Mouse (Mus musculus): ENCODE results near the gene Asns. TPM values are rescaled to one million over a fixed set of nuclear protein-coding genes. Genes with fewer than 3 reads are reported as not detected.
A peak's percentile ranks its signal among the peaks of the same experiment; 100 is the strongest.

Gene Asns
- polyA plus RNA-seq (2012; fragmentation: generic; extraction: Trizol) = 122 TPM
- long read RNA-seq, experiment 1, transcript Asns-201 (12 exons, 2,001 nt) = major isoform, 88 of 119 reads
- long read RNA-seq, experiment 1, partial matches to known transcripts = 11 of 119 reads
- long read RNA-seq, experiment 1, other reads (novel, unspliced or antisense) = 20 of 119 reads
- long read RNA-seq, experiment 2, transcript Asns-201 (12 exons, 2,001 nt) = major isoform, 775 of 840 reads
- long read RNA-seq, experiment 2, partial matches to known transcripts = 7 of 840 reads
- long read RNA-seq, experiment 2, other reads (novel, unspliced or antisense) = 58 of 840 reads

DNA sequence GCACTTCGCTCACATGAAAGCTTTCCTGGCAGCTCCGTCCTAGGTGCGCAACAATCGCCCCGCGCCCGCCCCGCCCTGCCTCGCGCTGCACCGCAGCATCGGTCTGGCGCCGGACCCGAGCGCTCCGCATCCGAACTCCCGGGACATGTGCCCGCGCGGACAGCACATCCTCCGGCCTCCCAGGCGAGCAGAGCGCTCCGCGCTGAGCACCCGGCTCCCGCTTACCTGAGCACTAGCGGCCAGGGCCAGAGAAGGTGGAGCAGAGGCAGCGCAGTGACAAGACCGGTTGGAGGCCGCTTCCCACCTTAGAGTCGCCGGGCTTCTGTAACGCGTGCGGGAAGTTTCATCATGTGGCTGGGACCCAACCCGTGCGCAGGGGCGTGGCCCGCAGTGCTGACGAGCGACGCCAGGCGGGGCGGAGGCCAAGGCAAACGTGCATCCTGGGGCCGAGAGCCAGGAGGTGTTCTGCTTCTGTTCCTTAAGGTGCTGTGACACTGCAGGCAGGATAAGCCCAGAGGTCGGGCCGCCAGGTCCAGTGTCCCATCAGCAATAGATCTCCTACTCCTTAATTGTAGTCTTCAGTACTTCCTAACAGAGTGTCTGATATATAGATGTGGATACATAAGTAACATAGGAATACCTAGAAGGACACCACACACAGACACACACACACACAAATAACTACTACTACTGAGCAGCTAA lies at the start of gene Asns:
Gene Asns, minus strand, starts transcription at position 371 of the 702 bp plus-strand sequence.
- no peaks in the 10 kb centered on the region for H3K36me3 ChIP-seq (ENCODE audit: control insufficient read depth, insufficient read depth)
- peak within 1 kb of the TSS; percentile 66 for H3ac ChIP-seq (ENCODE audit: control insufficient read depth, insufficient read length, low read depth)
- peak within 1 kb of the TSS; percentile 75 for H3K4me3 ChIP-seq (ENCODE audit: insufficient read depth, poor library complexity, severe bottlenecking)
- H3K27me3 ChIP-seq (ENCODE audit: control insufficient read depth, insufficient read depth, insufficient read length) = no peaks in the 10 kb centered on the region
- H3K79me3 ChIP-seq (ENCODE audit: low read depth) = peaks cover 43% of the 10 kb centered on the region
- TF ChIP-seq USF1 (IDR thresholded peaks at IDR 0.05; ENCODE audit: low read depth) = no peak
- TF ChIP-seq CTCF (IDR thresholded peaks at IDR 0.05; ENCODE audit: control insufficient read depth, insufficient read depth, insufficient read length) = peak; percentile 33
- peak; percentile 40 for TF ChIP-seq CEBPB (IDR thresholded peaks at IDR 0.05; ENCODE audit: low read depth)
- H3K79me2 ChIP-seq (ENCODE audit: control insufficient read depth, insufficient read depth) = peaks cover 49% of the 10 kb centered on the region

- Histone ChIP-seq H3K79me3 (ENCODE audit: low read depth) (no peaks in the 10 kb centered on the region), H3K79me2 (ENCODE audit: control insufficient read depth, insufficient read depth) (no peaks in the 10 kb centered on the region), H3K36me3 (ENCODE audit: control insufficient read depth, insufficient read depth) (no peaks in the 10 kb centered on the region), H3ac (ENCODE audit: control insufficient read depth, insufficient read length, low read depth) (no peak overlapping the region), H3K4me3 (ENCODE audit: insufficient read depth, poor library complexity, severe bottlenecking) (no peak overlapping the region), H3K27me3 (ENCODE audit: control insufficient read depth, insufficient read depth, insufficient read length) (no peaks in the 10 kb centered on the region)
- no peak for TF ChIP-seq USF1 (IDR thresholded peaks at IDR 0.05; ENCODE audit: low read depth)
- TF ChIP-seq FOSL1 (IDR thresholded peaks at IDR 0.05; ENCODE audit: insufficient read depth, low read length, poor library complexity, severe bottlenecking) = no peak
- no peak for TF ChIP-seq MYOG (IDR thresholded peaks at IDR 0.05; ENCODE audit: control insufficient read depth, extremely low read depth, insufficient read length)
- no peak for TF ChIP-seq CEBPB (IDR thresholded peaks at IDR 0.05; ENCODE audit: low read depth)
- no peak for TF ChIP-seq MYOD1 (IDR thresholded peaks at IDR 0.05; ENCODE audit: control insufficient read depth, insufficient read length, low read depth)
- TF ChIP-seq CTCF (IDR thresholded peaks at IDR 0.05; ENCODE audit: control insufficient read depth, insufficient read depth, insufficient read length) = no peak
- TF ChIP-seq MAX (IDR thresholded peaks at IDR 0.05) = no peak
Measured at GRCm38 (mm10) chr6:7741721-7742120, 48.7 kb upstream of the Asns start.

GRCm38 (mm10) chr6:7737842-7738241 lies 44.8 kb upstream of the Asns start:
- Histone ChIP-seq H3ac (ENCODE audit: control insufficient read depth, insufficient read length, low read depth) (no peak overlapping the region), H3K27me3 (ENCODE audit: control insufficient read depth, insufficient read depth, insufficient read length) (no peaks in the 10 kb centered on the region), H3K4me3 (ENCODE audit: insufficient read depth, poor library complexity, severe bottlenecking) (no peak overlapping the region), H3K36me3 (ENCODE audit: control insufficient read depth, insufficient read depth) (no peaks in the 10 kb centered on the region), H3K79me2 (ENCODE audit: control insufficient read depth, insufficient read depth) (no peaks in the 10 kb centered on the region), H3K79me3 (ENCODE audit: low read depth) (no peaks in the 10 kb centered on the region)
- peak; percentile 2 for TF ChIP-seq CEBPB (IDR thresholded peaks at IDR 0.05; ENCODE audit: low read depth)
- TF ChIP-seq MYOD1 (IDR thresholded peaks at IDR 0.05; ENCODE audit: control insufficient read depth, insufficient read length, low read depth) = no peak

- Histone ChIP-seq H3ac (ENCODE audit: control insufficient read depth, insufficient read length, low read depth) (no peak overlapping the region), H3K79me3 (ENCODE audit: low read depth) (no peaks in the 10 kb centered on the region), H3K36me3 (ENCODE audit: control insufficient read depth, insufficient read depth) (no peaks in the 10 kb centered on the region), H3K27me3 (ENCODE audit: control insufficient read depth, insufficient read depth, insufficient read length) (no peaks in the 10 kb centered on the region), H3K79me2 (ENCODE audit: control insufficient read depth, insufficient read depth) (no peaks in the 10 kb centered on the region), H3K4me3 (ENCODE audit: insufficient read depth, poor library complexity, severe bottlenecking) (no peak overlapping the region)
- no peak for TF ChIP-seq MYOG (IDR thresholded peaks at IDR 0.05; ENCODE audit: control insufficient read depth, extremely low read depth, insufficient read length)
- no peak for TF ChIP-seq USF1 (IDR thresholded peaks at IDR 0.05; ENCODE audit: low read depth)
- TF ChIP-seq FOSL1 (IDR thresholded peaks at IDR 0.05; ENCODE audit: insufficient read depth, low read length, poor library complexity, severe bottlenecking) = no peak
- TF ChIP-seq CEBPB (IDR thresholded peaks at IDR 0.05; ENCODE audit: low read depth) = peak; percentile 60
- no peak for TF ChIP-seq MAX (IDR thresholded peaks at IDR 0.05)
- peak; percentile 61 for TF ChIP-seq CTCF (IDR thresholded peaks at IDR 0.05; ENCODE audit: control insufficient read depth, insufficient read depth, insufficient read length)
- no peak for TF ChIP-seq MYOD1 (IDR thresholded peaks at IDR 0.05; ENCODE audit: control insufficient read depth, insufficient read length, low read depth)
Measured at GRCm38 (mm10) chr6:7732754-7733708, 40.0 kb upstream of the Asns start.

DNA sequence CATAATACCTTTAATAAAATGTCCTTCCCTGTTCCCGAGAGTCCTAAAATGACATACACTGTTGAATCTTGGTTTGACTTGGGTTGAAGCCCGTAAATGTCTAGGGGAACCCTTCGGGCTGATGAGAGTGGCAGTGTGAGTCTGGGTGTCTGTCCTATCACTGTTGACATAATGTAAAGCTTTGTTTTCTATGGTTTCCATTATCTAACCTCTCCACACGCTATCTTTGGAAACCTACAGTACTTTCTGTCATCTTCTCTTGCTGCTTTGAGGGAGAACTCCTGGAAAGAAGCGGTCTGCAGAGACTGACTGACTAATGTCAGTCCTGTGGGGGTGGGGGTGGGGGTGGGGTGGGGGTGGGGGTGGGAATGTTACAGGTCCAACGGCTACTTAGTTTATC lies 39.0 kb upstream of the Asns start:
- no peak overlapping the region for H3ac ChIP-seq (ENCODE audit: control insufficient read depth, insufficient read length, low read depth)
- H3K79me2 ChIP-seq (ENCODE audit: control insufficient read depth, insufficient read depth) = no peaks in the 10 kb centered on the region
- H3K79me3 ChIP-seq (ENCODE audit: low read depth) = no peaks in the 10 kb centered on the region
- no peaks in the 10 kb centered on the region for H3K27me3 ChIP-seq (ENCODE audit: control insufficient read depth, insufficient read depth, insufficient read length)
- no peak for TF ChIP-seq CTCF (IDR thresholded peaks at IDR 0.05; ENCODE audit: control insufficient read depth, insufficient read depth, insufficient read length)
- TF ChIP-seq USF1 (IDR thresholded peaks at IDR 0.05; ENCODE audit: low read depth) = no peak
- TF ChIP-seq CEBPB (IDR thresholded peaks at IDR 0.05; ENCODE audit: low read depth) = no peak
- no peak for TF ChIP-seq MYOG (IDR thresholded peaks at IDR 0.05; ENCODE audit: control insufficient read depth, extremely low read depth, insufficient read length)
- TF ChIP-seq MAX (IDR thresholded peaks at IDR 0.05) = no peak
- TF ChIP-seq FOSL1 (IDR thresholded peaks at IDR 0.05; ENCODE audit: insufficient read depth, low read length, poor library complexity, severe bottlenecking) = no peak
- TF ChIP-seq MYOD1 (IDR thresholded peaks at IDR 0.05; ENCODE audit: control insufficient read depth, insufficient read length, low read depth) = no peak
- H3K4me3 ChIP-seq (ENCODE audit: insufficient read depth, poor library complexity, severe bottlenecking) = no peak overlapping the region
- no peaks in the 10 kb centered on the region for H3K36me3 ChIP-seq (ENCODE audit: control insufficient read depth, insufficient read depth)
